Mouse (Mus musculus): ENCODE measurements around the gene Ppp1r36. TPM values are rescaled to one million over a fixed set of nuclear protein-coding genes. Genes with fewer than 3 reads are reported as not detected.

Ppp1r36 gene
- polyA plus RNA-seq, 1 experiment from 2014 or later, result 0.15 TPM

DNA sequence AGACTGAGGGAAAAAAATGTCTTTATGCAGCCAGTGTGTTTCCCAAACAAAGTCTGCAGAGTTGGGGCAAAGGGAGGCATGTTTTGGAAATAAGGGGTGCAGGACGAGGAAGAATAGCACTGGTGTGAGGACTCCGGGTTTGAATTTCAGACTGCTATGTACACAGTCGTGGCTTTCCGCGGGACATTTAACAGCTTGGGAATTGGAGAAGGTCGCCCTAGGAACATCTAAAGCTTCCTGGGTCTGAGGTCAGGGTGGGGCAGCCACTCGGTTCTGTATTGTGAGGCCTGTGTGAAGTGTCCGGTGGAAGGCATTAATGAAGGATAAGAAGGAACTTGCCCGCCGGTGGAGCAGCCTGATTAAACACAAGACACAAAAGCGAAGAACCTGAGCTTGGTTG is 68.0 kb downstream of the Ppp1r36 start:
- Histone ChIP-seq H3K27me3 (ENCODE audit: insufficient read depth, low read length) (no peaks in the 10 kb centered on the region), H3K36me3 (replicated peaks; ENCODE audit: insufficient read depth, low read length) (no peaks in the 10 kb centered on the region), H3K27ac (ENCODE audit: low read depth) (no peak overlapping the region), H3K9me3 (ENCODE audit: low read length) (no peaks in the 10 kb centered on the region), H3K9ac (replicated peaks) (no peak overlapping the region), H3K4me2 (ENCODE audit: low read depth, low read length) (no peak overlapping the region), H3K4me3 (ENCODE audit: low read depth, low read length) (no peak overlapping the region), H3K4me1 (ENCODE audit: insufficient read depth) (no peaks in the 10 kb centered on the region)
- TF ChIP-seq EP300 (IDR thresholded peaks at IDR 0.05; ENCODE audit: low read depth) (no peak), CTCF (IDR thresholded peaks at IDR 0.05; ENCODE audit: low read depth) (no peak)
- 52% methylated on average over 11 of the region's 11 CpGs for whole genome bisulfite sequencing (ENCODE audit: insufficient replicate concordance)
- no peak for DNase-seq
- ATAC-seq, result no peak

DNA sequence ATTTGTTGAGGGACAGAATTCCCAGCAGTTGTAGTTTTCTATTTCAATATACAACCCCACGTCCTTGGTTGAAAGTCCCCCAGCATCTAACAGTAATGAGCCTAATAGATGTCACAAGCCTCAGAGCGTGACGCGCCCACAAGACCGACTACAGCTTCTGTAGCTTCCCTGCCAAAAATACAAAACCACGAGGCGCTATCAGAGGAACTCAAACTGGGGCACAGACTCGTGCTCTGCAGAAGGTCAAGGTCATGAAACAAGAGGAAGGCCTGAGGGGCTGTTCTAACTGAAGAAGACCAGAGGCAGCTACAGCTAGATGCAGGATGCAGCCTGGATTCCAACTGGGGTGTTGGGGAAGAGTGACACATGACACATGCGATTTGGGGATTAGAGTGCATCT is 69.6 kb downstream of the Ppp1r36 start:
- Histone ChIP-seq H3K4me2 (ENCODE audit: low read depth, low read length) (no peak overlapping the region), H3K4me3 (ENCODE audit: low read depth, low read length) (no peak overlapping the region), H3K27me3 (ENCODE audit: insufficient read depth, low read length) (no peaks in the 10 kb centered on the region), H3K36me3 (replicated peaks; ENCODE audit: insufficient read depth, low read length) (no peaks in the 10 kb centered on the region), H3K9ac (replicated peaks) (no peak overlapping the region), H3K9me3 (ENCODE audit: low read length) (no peaks in the 10 kb centered on the region), H3K4me1 (ENCODE audit: insufficient read depth) (no peaks in the 10 kb centered on the region), H3K27ac (ENCODE audit: low read depth) (no peak overlapping the region)
- ATAC-seq (no peak), DNase-seq (no peak)
- 30% methylated on average over 9 of the region's 9 CpGs for WGBS (ENCODE audit: insufficient replicate concordance)
- TF ChIP-seq EP300 (IDR thresholded peaks at IDR 0.05; ENCODE audit: low read depth), result no peak
- TF ChIP-seq CTCF (IDR thresholded peaks at IDR 0.05; ENCODE audit: low read depth), result no peak

Other genes starting within 250 kb of the Ppp1r36 start
- gene Esr2, start 240.3 kb upstream of the Ppp1r36 start, polyA plus RNA-seq (2015; fragmentation: Nextera tagmentation; extraction: Ambion mirVana), result not detected in 2 replicates
- gene Tex21, start 170.8 kb upstream of the Ppp1r36 start, polyA plus RNA-seq (2015; fragmentation: Nextera tagmentation; extraction: Ambion mirVana), result 0.08 TPM in 1 of 2 replicates, not detected in the other
- gene Mthfd1, start 162.2 kb upstream of the Ppp1r36 start, polyA plus RNA-seq (2015; fragmentation: Nextera tagmentation; extraction: Ambion mirVana), result 62.6 and 63.0 TPM in 2 replicates
- 0.20 and 0.22 TPM in 2 replicates for gene Akap5, start 92.6 kb upstream of the Ppp1r36 start, polyA plus RNA-seq (2015; fragmentation: Nextera tagmentation; extraction: Ambion mirVana)
- 4.3 and 4.4 TPM in 2 replicates for gene Zbtb25, start 47.9 kb upstream of the Ppp1r36 start, polyA plus RNA-seq (2015; fragmentation: Nextera tagmentation; extraction: Ambion mirVana)
- gene Zbtb1, start 47.3 kb upstream of the Ppp1r36 start, polyA plus RNA-seq (2015; fragmentation: Nextera tagmentation; extraction: Ambion mirVana), result 2.4 and 2.6 TPM in 2 replicates
- 1.9 and 2.5 TPM in 2 replicates for gene Hspa2, start 13.4 kb upstream of the Ppp1r36 start, polyA plus RNA-seq (2015; fragmentation: Nextera tagmentation; extraction: Ambion mirVana)
- gene Plekhg3, start 113.4 kb downstream of the Ppp1r36 start, polyA plus RNA-seq (2015; fragmentation: Nextera tagmentation; extraction: Ambion mirVana), result 3.3 and 3.7 TPM in 2 replicates